Mouse (Mus musculus): ENCODE data around the gene Pgbd5.
A peak's percentile ranks its signal among the peaks of the same experiment; 100 is the strongest.

The Pgbd5 gene

GRCm38 (mm10) chr8:124346852-124347523 lies 92.5 kb downstream of the Pgbd5 start:
- DNase-seq (ENCODE audit: low spot score in 2 of 2), result peak; percentile 61 to 67

GRCm38 (mm10) chr8:124345098-124345497 lies 94.4 kb downstream of the Pgbd5 start:
- no peak for DNase-seq (ENCODE audit: low spot score in 2 of 2)

- DNase-seq (ENCODE audit: low spot score in 2 of 2), result no peak
Observed at GRCm38 (mm10) chr8:124343991-124344390, 95.5 kb downstream of the Pgbd5 start.

GRCm38 (mm10) chr8:124343151-124343550 lies 96.3 kb downstream of the Pgbd5 start:
- peak; percentile 41 to 47 for DNase-seq (ENCODE audit: low spot score in 2 of 2)

- DNase-seq (ENCODE audit: low spot score in 2 of 2), result no peak
Observed at GRCm38 (mm10) chr8:124340360-124341068, 98.9 kb downstream of the Pgbd5 start.

GRCm38 (mm10) chr8:124339742-124340141 lies 99.7 kb downstream of the Pgbd5 start:
- no peak for DNase-seq (ENCODE audit: low spot score in 2 of 2)

GRCm38 (mm10) chr8:124336302-124336701 lies 103.2 kb downstream of the Pgbd5 start:
- DNase-seq (ENCODE audit: low spot score in 2 of 2), result no peak

- no peak for DNase-seq (ENCODE audit: low spot score in 2 of 2)
Observed at GRCm38 (mm10) chr8:124331706-124332105, 107.8 kb downstream of the Pgbd5 start.

GRCm38 (mm10) chr8:124331094-124331493 lies 108.4 kb downstream of the Pgbd5 start:
- no peak for DNase-seq (ENCODE audit: low spot score in 2 of 2)

- DNase-seq (ENCODE audit: low spot score in 2 of 2), result no peak
Observed at GRCm38 (mm10) chr8:124330433-124330832, 109.0 kb downstream of the Pgbd5 start.

- DNase-seq (ENCODE audit: low spot score in 2 of 2), result no peak
Observed at GRCm38 (mm10) chr8:124329690-124330089, 109.8 kb downstream of the Pgbd5 start.

GRCm38 (mm10) chr8:124328259-124328658 lies 111.2 kb downstream of the Pgbd5 start:
- no peak for DNase-seq (ENCODE audit: low spot score in 2 of 2)

- peak; percentile 50 to 51 for DNase-seq (ENCODE audit: low spot score in 2 of 2)
Observed at GRCm38 (mm10) chr8:124323356-124323755, 116.1 kb downstream of the Pgbd5 start.

- DNase-seq (ENCODE audit: low spot score in 2 of 2), result peak in 1 of 2 experiments; percentile 42
Observed at GRCm38 (mm10) chr8:124321227-124321840, 118.1 kb downstream of the Pgbd5 start.

GRCm38 (mm10) chr8:124319316-124319652 lies 120.2 kb downstream of the Pgbd5 start:
- DNase-seq (ENCODE audit: low spot score in 2 of 2), result no peak

All from right cerebral cortex, adult 2 months (tissue).